Mouse (Mus musculus) CH12.LX (cell line): ENCODE data around the gene Srcin1. TPM values are rescaled to one million over a fixed set of nuclear protein-coding genes. Genes with fewer than 3 reads are reported as not detected.

ENCODE experiments used
- DNase-seq: peaks from one replicate; pipeline ENCODE4 v3.0.0-alpha.2; 2013; ENCODE audit errors: extremely low read depth
- H3K27ac ChIP-seq: 2 replicates; pipeline ENCODE4 v1.5.1; 2012; ENCODE audit warnings: low read depth, mild to moderate bottlenecking, control low read depth, moderate library complexity; ENCODE audit not compliant: insufficient read depth
- H3K27me3 ChIP-seq: replicated peaks from 2 replicates; pipeline ENCODE3; 2012; ENCODE audit warnings: inconsistent platforms
- H3K36me3 ChIP-seq, 2 experiments: replicated peaks in 1 of 2; 2 replicates each; pipeline versions ENCODE3 to v1.6.1; 2012; ENCODE audit warnings: inconsistent platforms in 1 of 2, low read length in 1 of 2, mild to moderate bottlenecking in 1 of 2, mixed read lengths in 1 of 2, moderate library complexity in 1 of 2; ENCODE audit not compliant: control insufficient read depth in 1 of 2, insufficient read depth in 1 of 2
- H3K4me1 ChIP-seq, 2 experiments: 2 replicates each; pipeline ENCODE4 v1.6.1; 2012; ENCODE audit warnings: inconsistent platforms in 1 of 2, moderate library complexity in 1 of 2; ENCODE audit not compliant: insufficient read depth in 2 of 2, control insufficient read depth in 1 of 2
- H3K4me2 ChIP-seq: 2 replicates; pipeline ENCODE4 v1.6.1; 2012; ENCODE audit warnings: low read depth, mild to moderate bottlenecking, control low read depth; ENCODE audit not compliant: poor library complexity, insufficient read depth, severe bottlenecking
- H3K4me3 ChIP-seq, 3 experiments: fragments of 150-350 bp in 1 of 3; sonication (generic) in 1 of 3; replicated peaks in 1 of 3; 2 replicates each; pipeline versions ENCODE3 to v1.5.1; 2011 to 2012; ENCODE audit warnings: low read depth in 2 of 3, low read length in 2 of 3, mild to moderate bottlenecking in 2 of 3, moderate library complexity in 2 of 3, control low read depth in 1 of 3, improper control_type of control experiment in 1 of 3, inconsistent platforms in 1 of 3, mixed read lengths in 1 of 3; ENCODE audit not compliant: poor library complexity in 1 of 3
- H3K79me2 ChIP-seq: replicated peaks from 2 replicates; pipeline ENCODE4 v1.6.1; 2012; ENCODE audit warnings: mild to moderate bottlenecking, moderate library complexity; ENCODE audit not compliant: control insufficient read depth, poor library complexity, insufficient read depth, severe bottlenecking; ENCODE audit errors: extremely low read depth
- H3K9ac ChIP-seq: 2 replicates; pipeline ENCODE4 v1.6.1; 2012; ENCODE audit warnings: low read depth, mild to moderate bottlenecking, control low read depth, moderate library complexity; ENCODE audit not compliant: insufficient read depth
- H3K9me3 ChIP-seq: replicated peaks from 2 replicates; pipeline ENCODE3; 2012; ENCODE audit warnings: low read length, inconsistent platforms, mixed read lengths
- CHD2 ChIP-seq: IDR thresholded peaks from 2 replicates; pipeline ENCODE4 v1.6.1; 2011; ENCODE audit warnings: low read length, improper control_type of control experiment
- E2F4 ChIP-seq: IDR thresholded peaks from 2 replicates; pipeline ENCODE4 v1.6.1; 2011; ENCODE audit warnings: low read depth, low read length, improper control_type of control experiment; ENCODE audit not compliant: insufficient replicate concordance
- ETS1 ChIP-seq: conservative IDR thresholded peaks from 2 replicates; pipeline ENCODE4 v1.6.1; 2012; ENCODE audit warnings: low read depth, mild to moderate bottlenecking, inconsistent platforms, low read length, improper control_type of control experiment, moderate library complexity
- GABPA ChIP-seq: IDR thresholded peaks from 2 replicates; pipeline ENCODE4 v1.6.1; 2012; ENCODE audit warnings: low read depth, low read length, improper control_type of control experiment, inconsistent platforms; ENCODE audit not compliant: insufficient replicate concordance
- HCFC1 ChIP-seq: IDR thresholded peaks from 2 replicates; pipeline ENCODE4 v1.6.1; 2012; ENCODE audit warnings: low read depth, mild to moderate bottlenecking, inconsistent platforms, low read length, improper control_type of control experiment
- JUND ChIP-seq: conservative IDR thresholded peaks from 2 replicates; pipeline ENCODE4 v1.6.1; 2011; ENCODE audit warnings: low read depth, low read length, improper control_type of control experiment
- KAT2A ChIP-seq: IDR thresholded peaks from 2 replicates; pipeline ENCODE4 v1.6.1; 2012; ENCODE audit warnings: low read length, improper control_type of control experiment, inconsistent platforms; ENCODE audit not compliant: insufficient replicate concordance
- MAFK ChIP-seq: IDR thresholded peaks from 2 replicates; pipeline ENCODE4 v1.6.1; 2011; ENCODE audit warnings: low read length, improper control_type of control experiment; ENCODE audit not compliant: insufficient replicate concordance
- MAX ChIP-seq: IDR thresholded peaks from 2 replicates; pipeline ENCODE4 v1.6.1; 2011; ENCODE audit warnings: low read length, improper control_type of control experiment
- NELFE ChIP-seq: IDR thresholded peaks from 2 replicates; pipeline ENCODE4 v1.6.1; 2011; ENCODE audit warnings: low read depth, low read length, improper control_type of control experiment
- NRF1 ChIP-seq: IDR thresholded peaks from 2 replicates; pipeline ENCODE4 v1.6.1; 2014; ENCODE audit warnings: low read depth, mild to moderate bottlenecking, inconsistent platforms, low read length, improper control_type of control experiment, moderate library complexity
- POLR2A ChIP-seq: IDR thresholded peaks from 2 replicates; pipeline ENCODE4 v1.6.1; 2011; ENCODE audit warnings: low read depth, mild to moderate bottlenecking, improper control_type of control experiment, low read length
- POLR2AphosphoS2 ChIP-seq: IDR thresholded peaks from 2 replicates; pipeline ENCODE4 v1.6.1; 2011; ENCODE audit warnings: low read depth, low read length, improper control_type of control experiment
- RAD21 ChIP-seq: IDR thresholded peaks from 2 replicates; pipeline ENCODE4 v1.6.1; 2011; ENCODE audit warnings: low read depth, mild to moderate bottlenecking, low read length, improper control_type of control experiment, moderate library complexity
- RCOR1 ChIP-seq: conservative IDR thresholded peaks from 2 replicates; pipeline ENCODE4 v1.6.1; 2012; ENCODE audit warnings: low read depth, mild to moderate bottlenecking, inconsistent platforms, low read length, improper control_type of control experiment
- SIN3A ChIP-seq: IDR thresholded peaks from 2 replicates; pipeline ENCODE4 v1.6.1; 2012; ENCODE audit warnings: low read length, improper control_type of control experiment, inconsistent platforms
- USF2 ChIP-seq: conservative IDR thresholded peaks from 2 replicates; pipeline ENCODE4 v1.6.1; 2011; ENCODE audit warnings: low read depth, low read length, improper control_type of control experiment
- ZKSCAN1 ChIP-seq: IDR thresholded peaks from 2 replicates; pipeline ENCODE4 v1.6.1; 2012; ENCODE audit warnings: low read depth, inconsistent platforms, low read length, improper control_type of control experiment, borderline replicate concordance
- dilution Hi-C: fragments of 300-500 bp; cut with MboI; formaldehyde crosslinking; loops from 2 replicates; pipeline ENCODE4 v1.14.3; 2020; ENCODE audit warnings: low sequenced_read_pairs; ENCODE audit not compliant: extremely low pct_unique_long_range_greater_than_20kb, extremely low pct_ligation_motif_present
- in situ Hi-C: fragments of 300-500 bp; cut with MboI; formaldehyde crosslinking; loops from 3 replicates; pipeline ENCODE4 v1.14.3; 2019; ENCODE audit warnings: low sequenced_read_pairs, low pct_ligation_motif_present, low pct_unique_long_range_greater_than_20kb, mixed read lengths
- polyA plus RNA-seq: library from polyadenylated mRNA; unstranded; fragments of >175 nt; gene quantifications from 2 replicates; pipeline ENCODE4 v1.2.1, GENCODE M21; 2012; ENCODE audit warnings: low read depth; ENCODE audit not compliant: insufficient read length
- total RNA-seq, 2 experiments: library from RNA; depleted of rRNA; stranded (reverse); fragments of 300-350 nt in 1 of 2; fragments of >200 nt in 1 of 2; gene quantifications; 2 replicates each; pipeline ENCODE4 v1.2.3; 2012 to 2014

The Srcin1 gene
- total and polyA plus RNA-seq, 3 experiments = 0.08 to 0.09 TPM; not detected in 1

DNA sequence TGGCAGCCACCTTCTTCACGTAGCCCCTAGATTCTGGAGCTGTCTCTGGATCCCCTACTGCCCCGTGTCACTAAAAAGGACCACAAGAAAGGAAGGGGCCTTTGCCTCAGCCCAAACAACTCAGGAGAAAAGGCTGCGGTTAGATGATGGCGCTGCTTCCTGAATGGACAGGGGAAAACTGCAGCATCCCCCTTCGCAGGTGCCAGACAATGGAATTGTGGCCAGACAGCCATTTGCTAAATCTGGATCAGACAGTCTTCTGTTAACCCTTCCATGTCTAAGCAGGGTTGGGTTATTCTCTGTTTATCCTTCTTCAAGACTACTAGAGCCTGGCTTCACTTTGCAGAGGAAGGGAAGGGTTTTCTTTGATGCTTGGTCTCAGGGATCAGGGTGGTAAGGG is 45.0 kb downstream of the Srcin1 start:
- Histone ChIP-seq H3K27me3 (peaks cover 84% of the 10 kb centered on the region), H3K9ac (no peak overlapping the region), H3K4me1 (peaks cover 11 to 25% of the 10 kb centered on the region in 2 experiments), H3K79me2 (no peaks in the 10 kb centered on the region), H3K4me3 (no peak overlapping the region), H3K36me3 (no peaks in the 10 kb centered on the region), H3K27ac (no peak overlapping the region), H3K4me2 (no peak overlapping the region), H3K9me3 (peaks cover 13% of the 10 kb centered on the region)
- TF ChIP-seq CHD2 (no peak), RCOR1 (no peak), ETS1 (no peak), SIN3A (no peak), GABPA (no peak), MAFK (no peak), POLR2A (no peak), KAT2A (no peak), E2F4 (no peak), NELFE (no peak), NRF1 (no peak), ZKSCAN1 (no peak), HCFC1 (no peak)
- in situ Hi-C loops = loop anchor here (5.0 kb wide), 1 partner anchor 36 kb away; no protein-coding TSS in a partner anchor
- no peak for DNase-seq
- dilution Hi-C loops = no loop called here

DNA sequence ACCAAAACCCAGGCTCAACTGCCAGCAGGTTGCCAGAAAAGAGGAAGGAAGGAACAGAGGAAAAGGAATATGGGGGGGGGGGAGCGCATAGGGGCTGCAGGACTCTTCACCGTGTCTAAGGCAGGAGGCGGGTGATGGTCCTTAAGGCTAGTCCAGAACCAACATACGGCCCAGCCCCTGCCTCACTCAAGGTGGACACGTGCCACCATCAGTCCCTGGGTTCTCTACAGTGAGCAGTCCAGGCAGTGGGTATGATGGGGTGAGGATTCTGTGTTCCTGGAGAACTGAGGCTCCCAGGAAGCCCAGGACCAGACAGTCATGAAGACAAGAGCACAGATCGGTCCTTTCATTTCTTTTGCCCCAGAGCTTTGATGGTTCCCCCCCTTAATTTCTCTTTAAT is 45.9 kb downstream of the Srcin1 start:
- in situ Hi-C loops (loop anchor here (5.0 kb wide), 1 partner anchor 37 kb away; no protein-coding TSS in a partner anchor), dilution Hi-C loops (no loop called here)
- H3K36me3 ChIP-seq = no peaks in the 10 kb centered on the region
- H3K4me1 ChIP-seq = peaks cover 11 to 25% of the 10 kb centered on the region in 2 experiments
- DNase-seq = no peak
- peaks cover 11% of the 10 kb centered on the region for H3K9me3 ChIP-seq
- H3K4me2 ChIP-seq = no peak overlapping the region
- H3K27ac ChIP-seq = no peak overlapping the region
- no peaks in the 10 kb centered on the region for H3K79me2 ChIP-seq
- peaks cover 85% of the 10 kb centered on the region for H3K27me3 ChIP-seq
- TF ChIP-seq RAD21 (no peak), USF2 (no peak), E2F4 (no peak), JUND (no peak), MAX (no peak), POLR2AphosphoS2 (no peak)
- H3K4me3 ChIP-seq = no peak overlapping the region
- no peak overlapping the region for H3K9ac ChIP-seq
